ENCODE assay signal across 21 mouse cellular contexts in the genomic region with DNA sequence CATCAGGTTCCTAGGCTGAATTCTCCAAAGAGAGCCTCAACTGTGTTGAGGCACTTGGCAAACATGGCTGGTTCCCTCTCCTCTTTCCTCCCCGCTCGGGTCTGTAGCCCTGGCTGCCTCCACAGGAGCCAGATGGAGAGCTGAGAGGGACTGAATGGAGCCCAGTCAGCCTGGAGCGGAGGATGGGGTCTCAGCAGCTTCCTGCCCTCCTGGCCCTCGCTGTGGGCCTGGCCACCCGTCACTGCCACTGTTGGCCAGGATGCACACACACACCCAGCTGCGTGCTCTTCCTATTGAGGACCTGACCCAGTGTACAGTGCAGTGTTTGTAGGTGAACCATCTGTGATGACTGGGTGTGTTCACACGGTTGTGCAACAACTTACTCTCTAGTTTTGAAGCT. TPM values are rescaled to one million over a fixed set of nuclear protein-coding genes. Genes with fewer than 3 reads are reported as not detected.
"Had no signal": no experiment of that assay in that cellular context is flagged by ENCODE, and none has a peak within 500 bp of the region (broad histone marks: within the 10 kb centered on the region; RNA-seq: fewer than 3 reads in every experiment).

No protein-coding gene starts in this region.

- H3K4me3 ChIP-seq: intestine, embryonic 15.5 days; limb, embryonic 13.5 days; midbrain, embryonic 15.5 days; neural tube, embryonic 12.5 days had no signal

- H3K9me3 ChIP-seq: intestine, embryonic 15.5 days; limb, embryonic 13.5 days; midbrain, embryonic 15.5 days; neural tube, embryonic 12.5 days had no signal

- H3K27ac ChIP-seq: intestine, embryonic 15.5 days; limb, embryonic 13.5 days; liver, embryonic 14.5 days; midbrain, embryonic 15.5 days; neural tube, embryonic 12.5 days had no signal

- H3K9ac ChIP-seq: intestine, embryonic 15.5 days; limb, embryonic 13.5 days; liver, embryonic 14.5 days; lung, embryonic 14.5 days; midbrain, embryonic 15.5 days; neural tube, embryonic 12.5 days had no signal

- DNase-seq: kidney, adult 18-20 months; kidney, postnatal 14 days; lung, embryonic 14.5 days; lung, postnatal 10 days; lung, postnatal 4 days; right cerebral cortex, postnatal 4 days; spleen, adult 18-20 months; thymus, adult 2 months; thymus, postnatal 25 days had no signal

- H3K4me1 ChIP-seq: intestine, embryonic 15.5 days; limb, embryonic 13.5 days; midbrain, embryonic 15.5 days; neural tube, embryonic 12.5 days had no signal

- ATAC-seq: intestine, embryonic 15.5 days; midbrain, embryonic 15.5 days had no signal

- H3K4me2 ChIP-seq: intestine, embryonic 15.5 days; limb, embryonic 13.5 days; lung, embryonic 14.5 days; midbrain, embryonic 11.5 days; midbrain, embryonic 15.5 days; neural tube, embryonic 12.5 days had no signal

- H3K27me3 ChIP-seq: intestine, embryonic 15.5 days; limb, embryonic 13.5 days; midbrain, embryonic 15.5 days; neural tube, embryonic 12.5 days had no signal

- H3K36me3 ChIP-seq: intestine, embryonic 15.5 days; limb, embryonic 13.5 days; midbrain, embryonic 15.5 days; neural tube, embryonic 12.5 days had no signal

RNA-seq across cellular contexts. Expression of a gene that starts 19.7 kb away (rescaled TPM):
- total RNA-seq: left cerebral cortex, postnatal 36 days; megakaryocyte, adult 5-6 weeks; monocyte, adult 5-6 weeks; neutrophil, adult 5-6 weeks had no signal

RNA-seq across cellular contexts. Expression of a gene that starts 48.2 kb away (rescaled TPM):
- total RNA-seq: left cerebral cortex, postnatal 36 days had no signal
- polyA plus RNA-seq: kidney, embryonic 14.5 days; midbrain, embryonic 11.5 days; midbrain, embryonic 15.5 days; neural tube, embryonic 12.5 days; stomach, embryonic 14.5 days had no signal
